Mouse (Mus musculus): ENCODE data around the gene Nup107. TPM values are rescaled to one million over a fixed set of nuclear protein-coding genes. Genes with fewer than 3 reads are reported as not detected.

Gene Nup107
- polyA plus RNA-seq (2014; fragmentation: Nextera tagmentation; extraction: Ambion mirVana): 48.6 and 77.5 TPM in 2 replicates

- Histone ChIP-seq H3K9ac (ENCODE audit: low read depth, low read length) (peak within 1 kb of the TSS; percentile 86), H3K4me3 (ENCODE audit: low read length) (peak within 1 kb of the TSS; percentile 93), H3K36me3 (ENCODE audit: control insufficient read depth, insufficient read depth, low read length) (peaks cover 7% of the 10 kb centered on the region), H3K27ac (ENCODE audit: low read depth, low read length) (peak within 1 kb of the TSS; percentile 77), H3K4me2 (replicated peaks; ENCODE audit: low read depth, low read length) (peak within 1 kb of the TSS; percentile 68), H3K4me1 (ENCODE audit: control insufficient read depth, insufficient read depth, low read length) (peaks cover 10% of the 10 kb centered on the region; the same call in 1 of the 2 replicates), H3K9me3 (ENCODE audit: control insufficient read depth, low read length) (no peaks in the 10 kb centered on the region; the same call in 1 of the 2 replicates), H3K27me3 (ENCODE audit: control insufficient read depth, insufficient read depth, low read length) (no peaks in the 10 kb centered on the region)
- under 1% methylated on average over 75 of the region's 75 CpGs for whole genome bisulfite sequencing
- peak; percentile 99 for ATAC-seq (ENCODE audit: low FRiP score, low TSS enrichment)
These were observed at the start of gene Nup107 for GRCm38 (mm10) chr10:117792141-117793091. TSS of gene Nup107 (minus strand) at chr10:117792705.

DNA sequence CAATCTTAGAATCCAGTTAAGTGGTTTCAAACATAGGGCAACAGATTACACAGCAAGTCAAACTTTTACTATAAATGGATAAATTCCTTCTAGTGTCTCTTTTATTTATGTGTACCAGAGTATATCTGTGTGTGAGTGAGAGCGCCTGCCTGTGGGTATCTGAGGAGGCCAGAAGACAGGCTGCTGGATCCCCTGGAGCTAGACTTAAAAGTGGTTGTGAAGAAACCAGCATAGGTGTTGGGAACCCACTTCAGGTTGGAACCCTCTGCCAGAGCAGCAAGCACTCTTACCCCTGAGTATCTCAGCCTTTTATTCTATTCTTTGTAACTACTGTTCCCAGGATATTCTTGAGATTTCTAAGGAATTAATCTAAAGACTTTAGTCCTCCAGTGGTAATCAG lies 49.3 kb upstream of the Nup107 start:
- Histone ChIP-seq H3K4me1 (ENCODE audit: control insufficient read depth, insufficient read depth, low read length) (peaks cover 5% of the 10 kb centered on the region), H3K36me3 (ENCODE audit: control insufficient read depth, insufficient read depth, low read length) (no peaks in the 10 kb centered on the region), H3K9me3 (ENCODE audit: control insufficient read depth, low read length) (no peaks in the 10 kb centered on the region), H3K27me3 (ENCODE audit: control insufficient read depth, insufficient read depth, low read length) (no peaks in the 10 kb centered on the region), H3K27ac (ENCODE audit: low read depth, low read length) (no peak overlapping the region), H3K4me3 (ENCODE audit: low read length) (no peak overlapping the region), H3K9ac (ENCODE audit: low read depth, low read length) (no peak overlapping the region), H3K4me2 (replicated peaks; ENCODE audit: low read depth, low read length) (no peak overlapping the region)
- ATAC-seq (ENCODE audit: low FRiP score, low TSS enrichment): no peak
- 94% methylated on average over 1 of the region's 1 CpGs for WGBS

DNA sequence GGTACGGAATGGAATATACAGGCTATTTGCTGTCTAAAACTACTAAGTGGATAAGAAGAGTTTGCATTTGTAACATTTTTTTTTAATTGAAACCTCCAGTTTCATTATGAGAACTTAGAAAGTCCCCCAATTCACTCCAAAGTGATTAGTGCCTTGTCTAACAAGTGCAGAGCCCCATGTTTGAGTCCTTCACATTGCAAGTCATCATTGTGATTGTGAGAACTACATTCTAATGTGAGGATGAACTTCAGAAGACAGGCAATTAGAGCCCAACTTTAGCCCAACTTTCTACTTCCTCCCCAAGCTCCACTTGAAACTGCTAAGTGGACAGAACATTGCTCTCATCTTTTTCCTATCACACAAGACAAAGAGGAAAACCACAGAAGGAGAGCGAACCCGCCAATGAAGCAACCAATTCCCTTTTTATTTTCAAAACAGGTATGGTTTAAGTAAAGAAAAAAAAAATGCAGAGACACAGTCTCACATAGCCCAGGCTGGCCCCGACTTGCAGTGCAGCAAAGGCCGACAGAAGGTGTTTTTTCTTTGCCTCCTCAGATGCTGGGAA lies 48.0 kb upstream of the Nup107 start:
- no peaks in the 10 kb centered on the region for H3K27me3 ChIP-seq (ENCODE audit: control insufficient read depth, insufficient read depth, low read length)
- H3K9me3 ChIP-seq (ENCODE audit: control insufficient read depth, low read length): no peaks in the 10 kb centered on the region
- H3K36me3 ChIP-seq (ENCODE audit: control insufficient read depth, insufficient read depth, low read length): no peaks in the 10 kb centered on the region
- H3K4me2 ChIP-seq (replicated peaks; ENCODE audit: low read depth, low read length): no peak overlapping the region
- no peak overlapping the region for H3K27ac ChIP-seq (ENCODE audit: low read depth, low read length)
- H3K9ac ChIP-seq (ENCODE audit: low read depth, low read length): no peak overlapping the region
- WGBS: 92% methylated on average over 5 of the region's 5 CpGs
- H3K4me3 ChIP-seq (ENCODE audit: low read length): no peak overlapping the region
- ATAC-seq (ENCODE audit: low FRiP score, low TSS enrichment): no peak
- peaks cover 8% of the 10 kb centered on the region for H3K4me1 ChIP-seq (ENCODE audit: control insufficient read depth, insufficient read depth, low read length)

- WGBS: 94% methylated on average over 3 of the region's 3 CpGs
- Histone ChIP-seq H3K4me1 (ENCODE audit: control insufficient read depth, insufficient read depth, low read length) (peaks cover 11% of the 10 kb centered on the region), H3K27ac (ENCODE audit: low read depth, low read length) (no peak overlapping the region), H3K9me3 (ENCODE audit: control insufficient read depth, low read length) (no peaks in the 10 kb centered on the region), H3K27me3 (ENCODE audit: control insufficient read depth, insufficient read depth, low read length) (no peaks in the 10 kb centered on the region), H3K36me3 (ENCODE audit: control insufficient read depth, insufficient read depth, low read length) (no peaks in the 10 kb centered on the region), H3K4me3 (ENCODE audit: low read length) (no peak overlapping the region), H3K9ac (ENCODE audit: low read depth, low read length) (no peak overlapping the region), H3K4me2 (replicated peaks; ENCODE audit: low read depth, low read length) (no peak overlapping the region)
- ATAC-seq (ENCODE audit: low FRiP score, low TSS enrichment): no peak
These were observed 47.2 kb upstream of the Nup107 start for GRCm38 (mm10) chr10:117839737-117840136.

GRCm38 (mm10) chr10:117838924-117839323 lies 46.4 kb upstream of the Nup107 start:
- no peak overlapping the region for H3K27ac ChIP-seq (ENCODE audit: low read depth, low read length)
- no peak overlapping the region for H3K4me3 ChIP-seq (ENCODE audit: low read length)
- H3K4me1 ChIP-seq (ENCODE audit: control insufficient read depth, insufficient read depth, low read length): peaks cover 10% of the 10 kb centered on the region
- no peak for ATAC-seq (ENCODE audit: low FRiP score, low TSS enrichment)
- no peaks in the 10 kb centered on the region for H3K27me3 ChIP-seq (ENCODE audit: control insufficient read depth, insufficient read depth, low read length)
- 94% methylated on average over 3 of the region's 3 CpGs for WGBS
- H3K9me3 ChIP-seq (ENCODE audit: control insufficient read depth, low read length): no peaks in the 10 kb centered on the region
- H3K9ac ChIP-seq (ENCODE audit: low read depth, low read length): no peak overlapping the region
- H3K4me2 ChIP-seq (replicated peaks; ENCODE audit: low read depth, low read length): no peak overlapping the region
- no peaks in the 10 kb centered on the region for H3K36me3 ChIP-seq (ENCODE audit: control insufficient read depth, insufficient read depth, low read length)

- 83% methylated on average over 2 of the region's 2 CpGs for WGBS
- Histone ChIP-seq H3K4me3 (ENCODE audit: low read length) (no peak overlapping the region), H3K4me2 (replicated peaks; ENCODE audit: low read depth, low read length) (no peak overlapping the region), H3K27ac (ENCODE audit: low read depth, low read length) (no peak overlapping the region), H3K36me3 (ENCODE audit: control insufficient read depth, insufficient read depth, low read length) (no peaks in the 10 kb centered on the region), H3K4me1 (ENCODE audit: control insufficient read depth, insufficient read depth, low read length) (peaks cover 6% of the 10 kb centered on the region; the same call in 1 of the 2 replicates), H3K27me3 (ENCODE audit: control insufficient read depth, insufficient read depth, low read length) (no peaks in the 10 kb centered on the region), H3K9ac (ENCODE audit: low read depth, low read length) (no peak overlapping the region), H3K9me3 (ENCODE audit: control insufficient read depth, low read length) (no peaks in the 10 kb centered on the region)
- no peak for ATAC-seq (ENCODE audit: low FRiP score, low TSS enrichment)
These were observed 43.8 kb upstream of the Nup107 start for GRCm38 (mm10) chr10:117836354-117836753.

DNA sequence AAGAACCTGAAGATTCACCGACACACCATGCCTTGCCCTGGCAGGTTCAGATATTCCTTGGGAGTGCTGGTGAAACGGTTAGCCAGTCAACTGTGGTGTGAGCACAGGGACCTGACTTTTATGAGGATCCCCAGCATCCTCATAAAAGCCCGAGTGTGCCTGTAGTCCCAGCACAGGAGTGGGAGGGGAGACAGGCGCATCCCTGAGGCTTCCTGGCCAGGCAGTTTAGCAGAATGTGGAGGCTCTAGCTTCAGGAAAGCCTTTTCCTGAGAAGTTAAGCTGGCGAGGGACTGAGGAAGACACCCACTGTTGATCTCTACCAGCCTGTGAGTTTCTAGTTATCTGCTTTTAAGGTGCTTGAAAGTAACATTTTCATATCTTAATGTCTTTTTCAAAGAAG lies 42.9 kb upstream of the Nup107 start:
- Histone ChIP-seq H3K4me3 (ENCODE audit: low read length) (no peak overlapping the region), H3K27ac (ENCODE audit: low read depth, low read length) (no peak overlapping the region), H3K4me1 (ENCODE audit: control insufficient read depth, insufficient read depth, low read length) (peaks cover 9% of the 10 kb centered on the region; the same call in 1 of the 2 replicates), H3K4me2 (replicated peaks; ENCODE audit: low read depth, low read length) (no peak overlapping the region), H3K27me3 (ENCODE audit: control insufficient read depth, insufficient read depth, low read length) (no peaks in the 10 kb centered on the region), H3K9me3 (ENCODE audit: control insufficient read depth, low read length) (no peaks in the 10 kb centered on the region), H3K9ac (ENCODE audit: low read depth, low read length) (no peak overlapping the region), H3K36me3 (ENCODE audit: control insufficient read depth, insufficient read depth, low read length) (no peaks in the 10 kb centered on the region)
- ATAC-seq (ENCODE audit: low FRiP score, low TSS enrichment): no peak
- 36% methylated on average over 5 of the region's 5 CpGs for WGBS

DNA sequence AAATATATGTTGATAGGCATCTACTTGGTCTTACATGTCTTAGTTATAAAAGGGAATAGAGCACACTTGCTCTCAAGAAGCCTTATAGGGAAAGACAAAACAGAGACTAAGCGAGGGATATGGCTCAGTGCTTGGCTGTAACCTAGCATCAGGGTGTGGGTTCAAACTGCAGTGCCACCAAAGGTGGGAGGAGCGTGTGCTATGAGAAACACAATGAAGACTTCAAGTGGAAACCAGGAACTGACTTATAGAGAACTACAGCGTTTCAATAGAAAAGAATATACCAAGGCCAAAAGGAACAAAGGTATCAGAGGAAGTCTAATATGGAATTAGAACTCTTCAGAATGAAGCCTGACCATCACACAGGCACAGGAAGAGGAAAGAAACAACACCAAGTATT lies 38.3 kb upstream of the Nup107 start:
- Histone ChIP-seq H3K9ac (ENCODE audit: low read depth, low read length) (no peak overlapping the region), H3K27me3 (ENCODE audit: control insufficient read depth, insufficient read depth, low read length) (no peaks in the 10 kb centered on the region), H3K9me3 (ENCODE audit: control insufficient read depth, low read length) (no peaks in the 10 kb centered on the region), H3K4me2 (replicated peaks; ENCODE audit: low read depth, low read length) (no peak overlapping the region), H3K4me3 (ENCODE audit: low read length) (no peak overlapping the region), H3K27ac (ENCODE audit: low read depth, low read length) (no peak overlapping the region), H3K36me3 (ENCODE audit: control insufficient read depth, insufficient read depth, low read length) (no peaks in the 10 kb centered on the region), H3K4me1 (ENCODE audit: control insufficient read depth, insufficient read depth, low read length) (peaks cover 12% of the 10 kb centered on the region; the same call in 1 of the 2 replicates)
- 89% methylated on average over 3 of the region's 3 CpGs for WGBS
- ATAC-seq (ENCODE audit: low FRiP score, low TSS enrichment): no peak
